Mouse (Mus musculus) hematopoietic stem cell, adult 5-6 weeks (primary cell): Measurements from ENCODE around the gene Pde4c. TPM values are rescaled to one million over a fixed set of nuclear protein-coding genes. Genes with fewer than 3 reads are reported as not detected.
A peak's percentile ranks its signal among the peaks of the same experiment; 100 is the strongest.

ENCODE experiments used
- ATAC-seq, 2 experiments: fragments of 125-278 bp in 1 of 2; replicated peaks in 1 of 2; 2 replicates each; pipeline ENCODE4 v1.8.0; 2016 to 2017; ENCODE audit warnings: inconsistent platforms in 2 of 2, mild to moderate bottlenecking in 2 of 2, moderate number of reproducible peaks in 2 of 2, low read depth in 1 of 2, moderate TSS enrichment in 1 of 2; ENCODE audit not compliant: low FRiP score in 2 of 2, poor library complexity in 2 of 2, severe bottlenecking in 2 of 2, insufficient read depth in 1 of 2, low TSS enrichment in 1 of 2
- total RNA-seq: library from RNA; stranded (forward); fragments of 172-1452, 232-1000 nt; gene quantifications from 2 replicates; pipeline ENCODE4 v1.2.3, GENCODE M21; 2017

The Pde4c gene
- total RNA-seq, 1 experiment from 2014 or later, result 1.0 TPM

DNA sequence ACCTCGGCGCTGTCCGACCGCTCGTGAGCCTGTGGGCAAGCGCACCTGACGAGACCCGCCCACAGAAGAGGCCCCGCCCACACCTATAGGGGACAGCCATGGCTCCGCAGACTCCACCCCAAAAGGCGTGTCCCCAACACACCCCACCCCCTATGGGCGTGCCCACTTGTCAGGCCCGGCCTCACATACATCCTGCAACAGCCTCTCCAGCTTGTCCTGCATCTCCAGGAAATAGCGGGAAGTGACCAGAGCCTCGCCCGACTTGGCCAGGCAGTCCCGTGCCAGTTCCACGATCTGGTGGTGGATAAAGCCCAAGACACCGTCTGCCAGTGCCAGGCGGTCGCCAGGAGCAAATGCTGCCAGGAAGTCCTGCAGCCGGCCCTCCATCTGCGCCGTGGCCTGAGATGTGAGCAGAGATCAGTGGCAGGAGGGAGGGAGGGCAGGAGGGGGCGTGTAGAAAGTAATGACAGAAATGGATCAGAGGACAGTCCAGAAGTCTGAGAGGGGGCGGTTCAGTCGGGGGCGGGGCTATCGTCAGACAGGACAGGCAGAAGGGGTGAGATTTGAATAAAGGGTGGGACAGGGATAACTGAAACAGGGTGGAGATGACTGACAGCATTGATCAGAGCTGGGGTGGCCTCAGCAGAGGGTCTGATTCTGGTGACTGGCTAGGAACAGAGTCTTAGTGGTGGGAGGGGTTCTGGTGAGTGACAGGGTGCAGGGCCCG, 64.6 kb downstream of the Pde4c start:
- ATAC-seq, result no peak

DNA sequence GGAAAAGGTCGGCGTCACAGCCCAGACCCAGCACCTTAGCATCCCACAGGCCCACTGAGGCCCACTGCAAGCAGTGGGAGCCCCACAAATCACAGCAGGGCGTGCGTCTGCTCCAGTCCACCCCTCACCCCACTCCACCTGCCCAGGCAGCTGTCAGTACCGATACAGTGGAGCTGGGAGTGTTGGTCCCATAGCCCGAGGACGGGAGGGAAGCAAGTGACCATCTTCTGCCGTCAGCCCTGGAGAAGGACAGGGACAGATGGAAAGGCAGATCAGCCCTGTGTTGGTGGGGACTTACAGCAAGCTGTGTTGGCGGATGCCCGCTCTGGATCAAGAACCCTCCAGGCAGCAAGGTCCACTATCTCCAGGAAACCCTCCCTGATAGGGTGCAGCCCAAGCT, 65.5 kb downstream of the Pde4c start:
- no peak for ATAC-seq

DNA sequence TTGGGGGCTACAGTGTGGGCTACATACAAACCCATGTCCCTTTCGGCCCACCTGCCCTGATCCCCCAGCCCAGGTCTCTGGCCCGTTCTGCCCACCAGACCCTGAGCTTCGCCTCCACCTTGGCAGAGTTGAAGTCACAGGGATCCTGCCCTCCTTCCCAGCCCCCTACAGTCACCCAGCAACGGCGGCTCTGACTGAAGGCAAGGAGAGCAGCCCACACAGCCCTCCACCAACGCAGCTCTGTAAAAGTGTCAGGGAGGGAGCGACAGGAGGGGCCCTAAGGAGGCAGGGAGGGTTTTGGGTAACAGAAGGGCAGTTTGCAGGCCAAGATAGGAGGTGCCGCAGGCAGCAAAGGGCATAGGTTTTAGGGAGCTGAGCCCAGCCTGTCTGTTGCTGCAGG, 67.3 kb downstream of the Pde4c start:
- no peak for ATAC-seq

DNA sequence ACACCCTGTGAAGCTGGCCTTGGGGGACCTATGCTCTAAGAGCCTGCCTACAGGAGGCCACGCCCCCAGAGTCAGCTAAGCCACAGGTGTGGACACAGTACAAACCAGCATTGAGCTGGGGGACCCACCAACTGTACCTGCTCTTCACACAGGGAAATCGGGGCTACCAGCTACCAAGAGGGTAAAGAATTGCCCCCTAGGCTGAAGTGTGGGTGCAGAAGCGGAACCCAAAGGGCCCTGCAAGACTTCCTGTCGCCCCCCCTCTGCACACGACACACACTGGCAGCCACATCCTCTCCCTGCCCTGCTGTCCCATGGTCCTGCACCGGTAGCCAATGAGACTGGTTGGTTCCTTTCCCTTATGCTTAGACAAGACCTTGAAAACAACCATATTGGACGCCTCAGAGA, 67.8 kb downstream of the Pde4c start:
- peak; percentile 77 to 79 for ATAC-seq

DNA sequence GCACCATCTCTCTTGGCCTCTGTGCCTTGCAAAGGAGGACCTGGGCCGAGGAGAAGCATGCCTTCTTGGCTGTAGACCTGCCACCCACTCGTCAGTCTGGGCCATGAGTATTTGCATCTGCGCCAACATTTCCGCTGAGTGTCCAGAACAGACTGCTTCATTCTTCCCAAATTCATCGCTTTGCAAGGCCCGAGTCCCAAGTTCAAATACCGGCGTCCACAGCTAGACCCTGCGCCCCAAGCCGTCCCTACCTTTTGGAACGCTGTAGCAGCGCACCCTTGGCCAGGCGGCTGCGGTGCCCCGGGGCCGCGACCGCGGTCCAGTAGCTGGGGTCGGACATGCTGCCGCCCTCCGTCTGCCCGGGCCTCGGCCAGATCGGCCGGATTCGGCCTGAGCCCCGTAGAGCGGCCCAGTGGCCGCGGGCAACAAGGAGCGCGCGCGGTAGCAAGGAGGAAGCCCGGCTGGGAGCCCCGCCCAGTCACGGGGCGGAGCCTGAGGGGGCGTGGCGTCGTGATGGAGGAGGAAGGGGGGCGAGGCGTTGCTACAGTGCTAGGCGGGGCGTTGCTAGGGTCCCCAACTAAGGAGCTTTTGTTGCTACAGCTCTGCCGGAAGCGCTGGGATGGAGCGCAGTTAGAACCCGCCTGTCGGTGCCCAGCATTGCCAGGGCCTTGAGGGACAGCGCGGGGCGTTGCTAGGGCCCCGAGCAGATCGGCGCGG, 68.6 kb downstream of the Pde4c start:
- peak; percentile 69 for ATAC-seq

DNA sequence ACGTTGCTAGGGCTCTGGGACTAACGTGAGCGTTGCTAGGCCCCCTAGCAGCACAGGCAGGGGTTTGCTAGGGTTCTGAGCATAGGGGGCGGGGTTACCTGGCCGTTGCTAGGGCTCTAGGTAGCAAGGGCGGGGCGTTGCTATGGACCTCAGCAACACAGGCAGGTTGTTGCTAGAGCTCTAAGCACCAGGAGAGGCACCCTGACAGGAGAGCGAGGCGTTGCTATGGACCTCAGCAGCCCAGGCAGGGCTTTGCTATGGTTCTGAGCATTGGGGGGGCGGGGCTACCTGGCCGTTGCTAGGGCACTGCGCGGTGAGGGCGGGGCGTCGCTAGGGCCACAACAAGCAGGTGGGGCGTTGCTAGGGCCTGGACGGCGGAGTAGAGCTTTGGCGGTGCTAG, 69.2 kb downstream of the Pde4c start:
- peak; percentile 17 to 27 for ATAC-seq

DNA sequence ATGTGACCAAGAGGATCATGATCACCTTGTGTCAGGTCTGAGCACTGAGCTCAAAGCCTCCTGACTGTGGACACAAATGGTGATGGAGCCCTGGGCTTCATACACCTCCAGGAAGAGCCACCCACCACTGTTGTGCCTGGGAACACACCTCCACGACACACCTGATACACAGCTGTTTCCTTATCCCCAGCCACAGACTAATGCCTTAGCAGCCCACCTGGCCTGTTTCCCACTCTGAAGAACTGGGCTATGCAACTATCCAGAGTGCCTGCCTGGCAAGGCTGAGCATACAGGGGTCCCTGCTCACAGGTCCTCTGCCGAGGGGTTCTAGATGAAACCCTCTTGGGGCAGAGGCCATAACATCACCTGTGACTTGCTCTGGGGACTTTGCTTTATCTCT, 70.7 kb downstream of the Pde4c start:
- no peak for ATAC-seq

DNA sequence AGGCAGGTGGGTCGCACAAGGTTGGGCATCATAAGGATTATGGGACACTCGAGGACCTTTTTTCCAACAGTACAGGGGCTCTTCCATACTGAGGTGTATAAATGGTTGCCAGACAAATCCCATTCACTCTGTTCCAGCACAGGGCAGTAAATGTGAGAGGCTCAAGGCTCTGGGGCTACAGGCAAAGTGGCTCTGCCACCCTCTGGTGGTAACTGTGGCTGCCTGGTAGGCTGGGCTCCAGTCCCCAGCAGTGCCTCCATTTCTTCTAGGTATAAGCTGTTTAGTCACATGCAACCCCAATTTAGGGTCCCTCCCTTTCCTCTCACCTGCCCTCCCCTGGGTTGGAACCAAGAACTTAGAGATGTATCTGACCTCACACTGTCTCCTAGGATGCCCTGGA, 71.8 kb downstream of the Pde4c start:
- no peak for ATAC-seq

DNA sequence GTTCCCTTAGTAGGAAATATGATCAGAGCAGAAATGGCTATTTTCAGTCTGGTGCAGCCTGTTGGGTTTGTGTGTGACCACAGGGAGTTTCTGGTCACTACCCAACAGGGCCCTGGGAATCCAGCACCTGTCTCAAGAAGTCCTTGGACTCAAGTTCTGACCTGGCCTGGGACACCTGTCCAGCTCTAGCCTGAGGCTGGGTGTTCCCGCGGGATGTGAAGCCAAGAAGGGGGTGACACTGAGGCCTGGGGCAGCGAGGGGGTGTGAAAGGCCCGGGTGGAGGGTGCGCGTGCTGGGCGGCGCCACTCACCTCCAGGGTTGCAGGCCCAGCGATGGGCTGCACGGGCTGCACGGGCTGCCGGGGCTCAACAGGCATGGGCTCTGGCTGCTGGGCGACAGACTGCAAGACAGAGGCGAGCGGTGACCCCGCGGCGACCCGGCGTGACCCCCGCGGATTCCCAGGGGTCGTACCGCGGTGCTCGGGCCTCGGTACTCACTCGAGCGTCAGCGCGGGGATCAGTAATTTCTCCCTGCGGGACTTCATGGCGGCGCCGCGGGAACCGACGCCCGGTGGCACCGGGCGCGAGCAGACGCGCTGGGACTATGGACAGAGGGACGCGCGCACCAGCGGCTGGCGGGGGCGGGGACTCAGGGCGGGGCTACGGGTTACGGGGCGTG, 73.0 kb downstream of the Pde4c start:
- ATAC-seq, result no peak

DNA sequence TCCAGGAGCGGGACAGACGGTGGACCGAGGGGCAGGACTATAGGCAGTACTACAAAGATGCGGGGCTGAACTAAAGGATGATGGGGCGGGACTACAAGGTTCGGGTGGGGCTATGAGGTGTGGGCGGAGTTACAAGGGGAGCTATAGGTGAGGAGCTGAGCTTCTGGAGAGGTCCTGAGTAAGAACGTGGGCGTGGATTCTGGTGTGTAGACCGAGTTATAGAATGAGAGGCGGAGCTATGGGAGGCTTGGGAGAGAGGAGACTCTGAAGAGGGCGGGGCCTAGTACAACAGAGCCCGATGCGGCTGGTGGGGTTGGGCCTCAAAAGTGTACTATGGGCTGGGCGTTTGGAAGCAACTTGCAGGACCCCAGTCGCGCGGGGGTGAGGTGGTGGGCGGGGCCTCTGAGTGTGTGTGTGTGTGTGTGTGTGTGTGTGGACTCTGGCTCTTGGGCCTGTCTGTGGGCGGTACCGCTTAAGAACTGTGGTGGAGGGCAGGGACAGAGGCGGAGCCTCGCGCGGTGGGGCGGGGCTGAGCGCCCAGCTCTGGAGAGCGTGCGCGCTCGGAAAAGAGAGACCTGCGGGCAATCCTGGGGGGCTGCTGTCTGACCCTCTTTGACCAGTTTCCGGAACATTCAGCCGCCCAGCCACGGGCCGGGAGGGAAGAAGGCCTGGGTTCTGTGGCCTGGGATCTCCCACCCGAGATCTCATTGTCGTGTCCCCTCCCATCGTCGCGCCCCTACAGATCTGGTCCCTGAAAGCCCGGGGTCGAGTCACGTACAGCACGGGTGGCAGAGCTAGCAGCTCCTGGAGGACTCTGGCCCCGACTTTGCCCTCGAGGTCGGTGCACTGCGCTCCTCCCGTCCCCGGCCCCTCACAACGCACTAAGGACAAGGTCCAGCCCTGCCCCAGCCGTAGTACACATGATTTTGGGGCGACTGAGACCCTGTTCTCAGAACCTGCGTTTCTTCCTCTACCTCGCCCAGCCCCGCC, 73.9 kb downstream of the Pde4c start:
- ATAC-seq, result peak; percentile 38 to 54

DNA sequence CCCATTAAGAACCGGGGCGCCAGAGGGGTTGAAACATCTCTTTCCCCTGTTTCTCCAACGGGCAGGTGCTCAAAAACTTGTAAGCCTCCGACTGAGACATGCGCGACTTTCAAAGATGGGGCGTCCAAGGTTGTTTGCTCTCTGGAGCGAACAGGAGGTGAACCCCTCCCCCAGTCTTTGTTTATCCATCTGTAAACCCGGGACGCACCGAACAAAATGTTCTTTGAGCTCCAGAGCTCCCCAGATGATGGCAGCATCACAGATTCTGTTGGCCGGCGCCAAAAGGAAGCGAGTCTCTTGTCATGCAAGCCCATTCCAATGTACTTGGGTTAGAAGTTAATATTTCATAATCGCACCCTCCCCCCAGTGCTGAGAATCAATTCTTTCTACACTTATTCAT, 74.8 kb downstream of the Pde4c start:
- no peak for ATAC-seq

DNA sequence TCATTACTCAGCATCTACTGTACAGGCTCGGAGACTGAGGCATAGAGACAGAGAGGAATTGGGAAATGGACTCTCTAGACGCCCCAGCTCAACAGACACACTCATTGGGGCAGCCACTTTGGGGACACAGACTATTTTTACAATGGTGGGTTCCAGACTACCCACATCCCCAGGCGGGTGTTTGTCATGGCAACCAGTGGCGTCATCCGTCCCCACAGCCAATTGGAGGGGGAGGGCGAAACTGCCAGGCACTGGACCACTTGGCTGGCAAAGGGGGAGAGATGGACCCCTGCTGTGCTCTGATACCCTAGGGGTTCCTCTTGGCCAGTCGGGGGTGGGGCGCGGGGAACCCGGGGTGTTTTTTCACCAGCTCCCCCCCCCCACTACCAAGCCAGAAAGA, 77.1 kb downstream of the Pde4c start:
- no peak for ATAC-seq

Other genes starting within 250 kb of the Pde4c start
- 7.8 and 7.9 TPM in 2 replicates for gene Klhl26, start 246.8 kb upstream of the Pde4c start, total RNA-seq
- gene Tmem59l, start 236.4 kb upstream of the Pde4c start, total RNA-seq, result 0.20 TPM in 1 of 2 replicates, not detected in the other
- not detected in 2 replicates for gene Crlf1, start 230.6 kb upstream of the Pde4c start, total RNA-seq
- gene Rex1bd, start 217.0 kb upstream of the Pde4c start, total RNA-seq, result 32.8 and 38.3 TPM in 2 replicates
- 2,498 and 4,881 TPM in 2 replicates for gene Uba52, start 212.9 kb upstream of the Pde4c start, total RNA-seq
- 112 and 114 TPM in 2 replicates for gene Fkbp8, start 196.0 kb upstream of the Pde4c start, total RNA-seq
- 66.1 and 70.0 TPM in 2 replicates for gene Kxd1, start 195.8 kb upstream of the Pde4c start, total RNA-seq
- gene Ell, start 184.3 kb upstream of the Pde4c start, total RNA-seq, result 9.2 and 14.3 TPM in 2 replicates
- 20.4 and 26.0 TPM in 2 replicates for gene Isyna1, start 129.3 kb upstream of the Pde4c start, total RNA-seq
- 24.8 and 88.6 TPM in 2 replicates for gene Ssbp4, start 114.8 kb upstream of the Pde4c start, total RNA-seq
- 1.7 and 2.3 TPM in 2 replicates for gene Lrrc25, start 107.6 kb upstream of the Pde4c start, total RNA-seq
- 1.7 TPM in 1 of 2 replicates, not detected in the other for gene Gdf15, start 91.3 kb upstream of the Pde4c start, total RNA-seq
- 5.5 and 8.2 TPM in 2 replicates for gene Pgpep1, start 63.3 kb upstream of the Pde4c start, total RNA-seq
- gene Lsm4, start 50.5 kb upstream of the Pde4c start, total RNA-seq, result 156 and 163 TPM in 2 replicates
- gene Jund, start 24.8 kb upstream of the Pde4c start, total RNA-seq, result 83.4 and 89.4 TPM in 2 replicates
- 0.25 and 0.44 TPM in 2 replicates for gene Iqcn, start 20.3 kb upstream of the Pde4c start, total RNA-seq
- not detected in 2 replicates for gene Gm3336, start 5.2 kb upstream of the Pde4c start, total RNA-seq
- 2.6 and 3.6 TPM in 2 replicates for gene Rab3a, start 31.0 kb downstream of the Pde4c start, total RNA-seq
- gene Mpv17l2, start 37.2 kb downstream of the Pde4c start, total RNA-seq, result 7.0 and 7.1 TPM in 2 replicates
- 13.3 and 15.0 TPM in 2 replicates for gene Pik3r2, start 53.0 kb downstream of the Pde4c start, total RNA-seq
- 14.4 and 28.0 TPM in 2 replicates for gene Mast3, start 81.3 kb downstream of the Pde4c start, total RNA-seq
- 6.1 and 9.8 TPM in 2 replicates for gene Il12rb1, start 84.7 kb downstream of the Pde4c start, total RNA-seq
- gene Arrdc2, start 116.0 kb downstream of the Pde4c start, total RNA-seq, result 8.6 and 8.8 TPM in 2 replicates
- 0.56 and 1.5 TPM in 2 replicates for gene Kcnn1, start 139.5 kb downstream of the Pde4c start, total RNA-seq
- 18.0 and 20.1 TPM in 2 replicates for gene Ccdc124, start 150.2 kb downstream of the Pde4c start, total RNA-seq
- gene Slc5a5, start 169.0 kb downstream of the Pde4c start, total RNA-seq, result not detected in 2 replicates
- gene Rpl18a, start 173.7 kb downstream of the Pde4c start, total RNA-seq, result 2,300 and 3,111 TPM in 2 replicates
- gene Map1s, start 182.2 kb downstream of the Pde4c start, total RNA-seq, result 11.9 and 13.0 TPM in 2 replicates